Mouse (Mus musculus) cerebellum, adult 2 months (tissue): ENCODE results near the gene Crebrf.

Source experiments
- CTCF ChIP-seq: fragments of 200-500 bp; IDR thresholded peaks from 2 replicates; pipeline ENCODE4 v1.5.1; 2011; ENCODE audit warnings: low read depth, mild to moderate bottlenecking, control low read depth, low read length, moderate library complexity, borderline replicate concordance; ENCODE audit not compliant: insufficient read depth
- POLR2A ChIP-seq: fragments of 200-500 bp; IDR thresholded peaks from 2 replicates; pipeline ENCODE4 v1.6.1; 2011; ENCODE audit warnings: low read length, control low read depth, borderline replicate concordance; ENCODE audit not compliant: insufficient read depth

DNA sequence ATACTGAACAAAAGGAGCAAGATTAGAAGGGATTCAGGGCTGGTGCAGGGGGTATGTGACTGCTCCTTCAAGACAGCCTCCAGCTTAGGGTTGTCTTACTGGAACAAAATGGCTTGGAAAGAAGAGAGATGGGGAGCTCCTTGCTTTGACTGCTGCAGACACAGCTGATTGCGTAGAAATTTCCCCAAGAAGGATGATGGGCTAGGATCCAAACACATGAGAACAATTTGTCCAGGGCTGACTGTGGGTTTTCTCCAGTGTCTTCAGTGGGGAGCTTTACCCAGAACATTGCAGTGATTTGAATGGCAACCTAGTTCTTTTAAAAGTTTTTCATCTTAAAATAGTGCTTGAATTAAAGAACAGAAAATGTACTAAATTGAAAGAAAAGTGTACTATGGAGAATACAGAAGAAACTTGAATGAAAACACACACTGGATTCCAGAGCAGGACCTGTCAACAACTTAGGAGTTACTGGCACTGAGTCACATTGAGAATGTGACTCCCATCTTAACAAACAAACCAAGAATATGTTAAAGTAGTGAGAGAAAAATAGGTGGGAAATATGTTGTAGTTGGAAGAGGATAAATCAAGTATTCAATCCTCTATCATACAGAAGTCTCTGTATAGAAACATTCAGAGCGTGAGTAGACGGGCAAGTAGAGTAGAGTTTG lies 63.1 kb downstream of the Crebrf start:
- TF ChIP-seq CTCF (no peak), POLR2A (no peak)
